Mouse (Mus musculus) testis, adult 2 months (tissue): Measurements from ENCODE around the gene Gm13090. TPM values are rescaled to one million over a fixed set of nuclear protein-coding genes. Genes with fewer than 3 reads are reported as not detected.

Experiments
- H3K27ac ChIP-seq: fragments of 200-500 bp; 2 replicates; pipeline ENCODE4 v1.5.1; 2012; ENCODE audit warnings: low read depth, low read length; ENCODE audit not compliant: control insufficient read depth, insufficient read depth
- H3K27me3 ChIP-seq: fragments of 200-500 bp; 2 replicates; pipeline ENCODE4 v1.6.1; 2012; ENCODE audit warnings: mild to moderate bottlenecking, low read length, moderate library complexity; ENCODE audit not compliant: control insufficient read depth, insufficient read depth
- H3K36me3 ChIP-seq: fragments of 200-500 bp; 2 replicates; pipeline ENCODE4 v1.6.1; 2012; ENCODE audit warnings: mild to moderate bottlenecking, low read length; ENCODE audit not compliant: control insufficient read depth, insufficient read depth
- H3K4me1 ChIP-seq: fragments of 200-500 bp; 2 replicates; pipeline ENCODE4 v1.6.1; 2012; ENCODE audit warnings: low read length; ENCODE audit not compliant: control insufficient read depth, insufficient read depth
- H3K4me3 ChIP-seq: fragments of 200-500 bp; 2 replicates; pipeline ENCODE4 v1.5.1; 2012; ENCODE audit warnings: low read depth, mild to moderate bottlenecking, low read length, moderate library complexity, mixed read lengths; ENCODE audit not compliant: control insufficient read depth
- CTCF ChIP-seq: fragments of 200-500 bp; IDR thresholded peaks from 2 replicates; pipeline ENCODE4 v1.5.1; 2012; ENCODE audit warnings: low read depth, mild to moderate bottlenecking, inconsistent platforms, low read length, moderate library complexity; ENCODE audit not compliant: control insufficient read depth, insufficient read depth, insufficient replicate concordance
- POLR2A ChIP-seq: fragments of 200-500 bp; IDR thresholded peaks from 2 replicates; pipeline ENCODE4 v1.6.1; 2012; ENCODE audit warnings: low read depth, mild to moderate bottlenecking, inconsistent platforms, low read length, moderate library complexity; ENCODE audit not compliant: control insufficient read depth
- polyA plus RNA-seq: library from polyadenylated mRNA; depleted of rRNA; stranded (reverse); fragments of >200 nt; gene quantifications from 2 replicates; pipeline ENCODE4 v1.2.3, GENCODE M21; 2012

Gene Gm13090
- polyA plus RNA-seq, 1 experiment = not detected

- Histone ChIP-seq H3K27ac (no peak overlapping the region), H3K4me3 (no peak overlapping the region), H3K27me3 (no peaks in the 10 kb centered on the region), H3K4me1 (no peaks in the 10 kb centered on the region), H3K36me3 (no peaks in the 10 kb centered on the region)
- TF ChIP-seq CTCF = no peak
- TF ChIP-seq POLR2A = no peak
Observed at GRCm38 (mm10) chr4:151081355-151081754, 8.0 kb upstream of the Gm13090 start.

GRCm38 (mm10) chr4:151081977-151082376 lies 7.4 kb upstream of the Gm13090 start:
- Histone ChIP-seq H3K27ac (no peak overlapping the region), H3K27me3 (no peaks in the 10 kb centered on the region), H3K4me3 (no peak overlapping the region), H3K36me3 (no peaks in the 10 kb centered on the region), H3K4me1 (no peaks in the 10 kb centered on the region)
- no peak for TF ChIP-seq CTCF
- no peak for TF ChIP-seq POLR2A

DNA sequence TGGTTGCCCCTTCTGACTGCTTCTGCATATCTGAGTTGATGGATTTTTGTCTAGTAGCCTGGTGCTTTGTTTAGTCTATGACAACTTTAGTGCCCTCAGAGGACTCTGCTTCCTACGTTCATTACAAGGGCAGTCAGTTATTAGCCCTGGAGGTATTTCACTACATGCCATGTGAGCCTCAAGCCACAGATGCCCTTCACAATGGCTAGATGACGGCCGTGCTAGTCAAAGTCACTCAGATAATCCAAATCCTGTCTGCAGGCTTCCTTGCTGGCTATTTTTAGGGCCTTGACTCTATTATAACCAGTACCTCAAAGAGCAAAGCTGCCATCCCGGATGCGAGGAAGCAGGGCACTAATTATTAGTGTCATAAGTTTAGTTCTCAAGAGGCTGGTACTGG lies 6.3 kb upstream of the Gm13090 start:
- no peak for TF ChIP-seq CTCF
- TF ChIP-seq POLR2A = no peak
- no peaks in the 10 kb centered on the region for H3K27me3 ChIP-seq
- no peaks in the 10 kb centered on the region for H3K4me1 ChIP-seq
- H3K4me3 ChIP-seq = no peak overlapping the region
- no peak overlapping the region for H3K27ac ChIP-seq
- H3K36me3 ChIP-seq = no peaks in the 10 kb centered on the region

DNA sequence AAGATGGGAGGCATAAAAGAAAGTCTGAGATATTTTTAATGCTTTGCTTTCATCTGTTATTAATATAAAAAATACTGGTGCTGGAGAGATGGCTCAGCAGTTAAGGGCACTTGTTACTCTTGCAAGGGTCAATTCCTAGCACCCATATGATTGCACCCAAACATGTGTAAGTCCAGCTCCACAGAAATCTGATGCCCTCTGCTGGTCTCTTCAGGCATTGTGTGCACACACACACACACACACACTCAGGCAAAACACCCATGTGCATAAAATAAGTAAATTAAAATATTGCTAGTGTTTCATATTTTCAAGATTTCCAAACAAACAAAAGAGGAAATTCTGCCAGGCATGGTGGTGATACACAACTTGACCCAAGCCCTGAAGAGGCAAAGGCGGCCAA lies 2.0 kb upstream of the Gm13090 start:
- Histone ChIP-seq H3K27ac (no peak overlapping the region), H3K36me3 (no peaks in the 10 kb centered on the region), H3K27me3 (no peaks in the 10 kb centered on the region), H3K4me1 (no peaks in the 10 kb centered on the region), H3K4me3 (no peak overlapping the region)
- TF ChIP-seq POLR2A (no peak), CTCF (no peak)

DNA sequence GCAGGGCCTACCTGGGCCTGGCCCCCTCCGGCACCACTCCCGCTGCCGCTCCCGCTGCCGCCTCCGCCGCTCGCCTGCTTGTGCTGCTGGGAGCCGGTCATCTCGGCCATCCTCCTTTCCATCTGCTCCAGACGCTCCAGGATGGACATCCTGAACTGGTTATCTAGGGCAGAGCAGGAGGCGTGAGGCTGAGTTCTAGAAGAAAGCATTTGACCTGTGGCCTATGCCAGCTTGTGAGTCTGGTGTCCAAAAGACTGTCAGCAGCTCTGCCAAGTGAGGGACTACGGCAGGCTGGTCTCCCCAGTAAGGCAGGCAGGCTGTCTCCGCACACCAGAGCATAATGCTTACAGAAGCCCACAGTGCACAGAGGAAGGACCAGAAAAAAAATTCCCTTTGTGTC lies 551 bp upstream of the Gm13090 start:
- Histone ChIP-seq H3K36me3 (no peaks in the 10 kb centered on the region), H3K4me1 (no peaks in the 10 kb centered on the region), H3K27me3 (no peaks in the 10 kb centered on the region), H3K27ac (no peak overlapping the region), H3K4me3 (no peak overlapping the region)
- TF ChIP-seq CTCF (no peak), POLR2A (no peak)

GRCm38 (mm10) chr4:151095207-151095606 lies 5.8 kb downstream of the Gm13090 start:
- H3K27me3 ChIP-seq = no peaks in the 10 kb centered on the region
- TF ChIP-seq POLR2A = no peak
- TF ChIP-seq CTCF = peak; percentile 51; the same call in 1 of the 2 replicates
- H3K27ac ChIP-seq = no peak overlapping the region
- H3K36me3 ChIP-seq = no peaks in the 10 kb centered on the region
- H3K4me3 ChIP-seq = no peak overlapping the region
- H3K4me1 ChIP-seq = no peaks in the 10 kb centered on the region

GRCm38 (mm10) chr4:151096334-151097103 lies 7.1 kb downstream of the Gm13090 start:
- H3K4me1 ChIP-seq = no peaks in the 10 kb centered on the region
- no peak overlapping the region for H3K27ac ChIP-seq
- no peak overlapping the region for H3K4me3 ChIP-seq
- TF ChIP-seq CTCF (no peak), POLR2A (no peak)
- no peaks in the 10 kb centered on the region for H3K36me3 ChIP-seq
- no peaks in the 10 kb centered on the region for H3K27me3 ChIP-seq
